Mouse (Mus musculus) lung, postnatal 0 days (tissue): ENCODE measurements around the gene Cyren. TPM values are rescaled to one million over a fixed set of nuclear protein-coding genes. Genes with fewer than 3 reads are reported as not detected.

Experiments used
- ATAC-seq: fragments of 200-750 bp; cut with Nextera tagmentation; 2 replicates; pipeline ENCODE4 v1.8.0; 2017; ENCODE audit warnings: moderate library complexity
- DNase-seq: peaks from one replicate; pipeline ENCODE4 v3.0.0-alpha.2; 2016; ENCODE audit warnings: low spot score
- H3K27ac ChIP-seq: fragments of 300-500 bp; sonication (generic); 2 replicates; pipeline ENCODE4 v1.5.1; 2014; ENCODE audit warnings: antibody characterized with exemption, mild to moderate bottlenecking, low read length, mixed read lengths
- H3K27me3 ChIP-seq: fragments of 300-500 bp; sonication (generic); replicated peaks from 2 replicates; pipeline ENCODE4 v1.6.1; 2014; ENCODE audit warnings: low read length, mixed read lengths; ENCODE audit not compliant: insufficient read depth
- H3K36me3 ChIP-seq: fragments of 300-500 bp; sonication (generic); 2 replicates; pipeline ENCODE4 v1.6.1; 2014; ENCODE audit warnings: low read length, mixed read lengths; ENCODE audit not compliant: insufficient read depth
- H3K4me1 ChIP-seq: fragments of 300-500 bp; sonication (generic); 2 replicates; pipeline ENCODE4 v1.6.1; 2014; ENCODE audit warnings: antibody characterized with exemption, low read depth, low read length, mixed read lengths; ENCODE audit not compliant: insufficient read depth
- H3K4me2 ChIP-seq: fragments of 300-500 bp; sonication (generic); replicated peaks from 2 replicates; pipeline ENCODE4 v1.6.1; 2014; ENCODE audit warnings: low read depth, mild to moderate bottlenecking, low read length, moderate library complexity, mixed read lengths
- H3K4me3 ChIP-seq: fragments of 300-500 bp; sonication (generic); 2 replicates; pipeline ENCODE4 v1.5.1; 2014; ENCODE audit warnings: low read depth, low read length
- H3K9ac ChIP-seq: fragments of 300-500 bp; sonication (generic); replicated peaks from 2 replicates; pipeline ENCODE4 v1.6.1; 2014; ENCODE audit warnings: low read depth, mild to moderate bottlenecking
- H3K9me3 ChIP-seq: fragments of 300-500 bp; sonication (generic); 2 replicates; pipeline ENCODE4 v1.6.1; 2016; ENCODE audit warnings: low read length, mixed read lengths
- CTCF ChIP-seq: IDR thresholded peaks from 2 replicates; pipeline ENCODE4 v1.5.1; 2016; ENCODE audit warnings: antibody characterized with exemption, mild to moderate bottlenecking
- EP300 ChIP-seq: IDR thresholded peaks from 2 replicates; pipeline ENCODE4 v1.6.1; 2016; ENCODE audit warnings: antibody characterized with exemption, mild to moderate bottlenecking, control low read depth
- WGBS: fragments of 180-500 bp; shearing (Covaris S2); extraction: QIAGEN DNeasy Blood & Tissue Kit; methylation state at CpG from one replicate; pipeline ENCODE4 v1.1.7; 2014; 5-methylcytosine and 5-hydroxymethylcytosine counted together
- polyA plus RNA-seq: library from polyadenylated mRNA; unstranded; fragments of >200 nt; fragmentation: Nextera tagmentation; extraction: Ambion mirVana; gene quantifications from 2 replicates; pipeline ENCODE4 v1.2.1, GENCODE M21; 2015

Gene Cyren
- polyA plus RNA-seq, 1 experiment from 2014 or later = 12.6 TPM

GRCm38 (mm10) chr6:34870724-34871123 is 7.1 kb downstream of the Cyren start:
- ATAC-seq = no peak
- Histone ChIP-seq H3K4me3 (no peak overlapping the region), H3K9ac (no peak overlapping the region), H3K27ac (no peak overlapping the region), H3K4me2 (no peak overlapping the region), H3K9me3 (no peaks in the 10 kb centered on the region), H3K36me3 (peaks cover 5% of the 10 kb centered on the region; the same call in 1 of the 2 replicates), H3K4me1 (peaks cover 46% of the 10 kb centered on the region; the same call in 1 of the 2 replicates), H3K27me3 (no peaks in the 10 kb centered on the region)
- DNase-seq = no peak
- 44% methylated on average over 5 of the region's 5 CpGs for WGBS
- TF ChIP-seq CTCF (no peak), EP300 (no peak)

GRCm38 (mm10) chr6:34870136-34870535 is 7.7 kb downstream of the Cyren start:
- no peaks in the 10 kb centered on the region for H3K9me3 ChIP-seq
- peaks cover 5% of the 10 kb centered on the region; the same call in 1 of the 2 replicates for H3K36me3 ChIP-seq
- DNase-seq (no peak), ATAC-seq (no peak)
- TF ChIP-seq CTCF = no peak
- TF ChIP-seq EP300 = no peak
- no peak overlapping the region for H3K4me2 ChIP-seq
- WGBS = 82% methylated on average over 5 of the region's 5 CpGs
- no peak overlapping the region for H3K4me3 ChIP-seq
- no peaks in the 10 kb centered on the region for H3K27me3 ChIP-seq
- peak overlapping the region; percentile 75 for H3K27ac ChIP-seq
- peaks cover 49% of the 10 kb centered on the region for H3K4me1 ChIP-seq
- H3K9ac ChIP-seq = no peak overlapping the region; the same call in 1 of the 2 replicates

- ATAC-seq = peak; percentile 12; the same call in 1 of the 2 replicates
- DNase-seq = peak; percentile 86
- H3K9ac ChIP-seq = no peak overlapping the region; the same call in 1 of the 2 replicates
- peak; percentile 86 for TF ChIP-seq EP300
- no peak for TF ChIP-seq CTCF
- 33% methylated on average over 13 of the region's 13 CpGs for WGBS
- no peak overlapping the region for H3K4me3 ChIP-seq
- H3K27ac ChIP-seq = peak overlapping the region; percentile 85
- H3K4me1 ChIP-seq = peaks cover 46% of the 10 kb centered on the region
- H3K9me3 ChIP-seq = no peaks in the 10 kb centered on the region
- no peaks in the 10 kb centered on the region for H3K27me3 ChIP-seq
- no peak overlapping the region for H3K4me2 ChIP-seq
- peaks cover 5% of the 10 kb centered on the region; the same call in 1 of the 2 replicates for H3K36me3 ChIP-seq
Measured at GRCm38 (mm10) chr6:34869225-34869915, 8.5 kb downstream of the Cyren start.

GRCm38 (mm10) chr6:34868507-34869217 is 9.2 kb downstream of the Cyren start:
- TF ChIP-seq EP300 (no peak), CTCF (no peak)
- Histone ChIP-seq H3K36me3 (peaks cover 5% of the 10 kb centered on the region; the same call in 1 of the 2 replicates), H3K4me3 (no peak overlapping the region), H3K27me3 (no peaks in the 10 kb centered on the region), H3K9me3 (no peaks in the 10 kb centered on the region), H3K27ac (peak overlapping the region; percentile 85), H3K9ac (no peak overlapping the region), H3K4me1 (peaks cover 51% of the 10 kb centered on the region), H3K4me2 (no peak overlapping the region)
- WGBS = 55% methylated on average over 20 of the region's 20 CpGs
- peak; percentile 31 for DNase-seq
- ATAC-seq = no peak

GRCm38 (mm10) chr6:34867995-34868350 is 9.9 kb downstream of the Cyren start:
- H3K27me3 ChIP-seq = no peaks in the 10 kb centered on the region
- DNase-seq (no peak), ATAC-seq (no peak)
- H3K4me1 ChIP-seq = peaks cover 51% of the 10 kb centered on the region
- H3K4me3 ChIP-seq = no peak overlapping the region
- H3K27ac ChIP-seq = peak overlapping the region; percentile 85
- H3K9ac ChIP-seq = no peak overlapping the region
- H3K9me3 ChIP-seq = no peaks in the 10 kb centered on the region
- peaks cover 5% of the 10 kb centered on the region; the same call in 1 of the 2 replicates for H3K36me3 ChIP-seq
- TF ChIP-seq CTCF (no peak), EP300 (no peak)
- no peak overlapping the region for H3K4me2 ChIP-seq
- WGBS = 77% methylated on average over 9 of the region's 10 CpGs

- DNase-seq (no peak), ATAC-seq (no peak)
- Histone ChIP-seq H3K4me2 (peak overlapping the region; percentile 1; the same call in 1 of the 2 replicates), H3K36me3 (no peaks in the 10 kb centered on the region), H3K27me3 (no peaks in the 10 kb centered on the region), H3K4me3 (no peak overlapping the region), H3K4me1 (peaks cover 51% of the 10 kb centered on the region), H3K27ac (peak overlapping the region; percentile 95), H3K9ac (no peak overlapping the region), H3K9me3 (no peaks in the 10 kb centered on the region)
- TF ChIP-seq CTCF = no peak
- TF ChIP-seq EP300 = no peak
- 79% methylated on average over 16 of the region's 16 CpGs for WGBS
Measured at GRCm38 (mm10) chr6:34867301-34867994, 10.4 kb downstream of the Cyren start.
